Mouse (Mus musculus): ENCODE data around the gene Pak2. TPM values are rescaled to one million over a fixed set of nuclear protein-coding genes. Genes with fewer than 3 reads are reported as not detected.

Gene Pak2
- 22.0 and 22.5 TPM in 2 replicates for polyA plus RNA-seq (2012; rRNA removed)

GRCm38 (mm10) chr16:32078991-32079511 is at the start of gene Pak2:
Gene Pak2 (minus strand): TSS chr16:32079342.
- H3K4me3 ChIP-seq (replicated peaks; ENCODE audit: insufficient read depth, low read depth, low read length): peak within 1 kb of the TSS; percentile 92
- TF ChIP-seq POLR2A (IDR thresholded peaks at IDR 0.05; ENCODE audit: borderline replicate concordance, insufficient read depth, low read length): peak; percentile 69; the same call in 1 of the 2 replicates
- TF ChIP-seq CTCF (IDR thresholded peaks at IDR 0.05; ENCODE audit: borderline replicate concordance, insufficient read depth, low read depth, low read length): no peak
- WGBS: under 1% methylated on average over 38 of the region's 60 CpGs
- H3K27me3 ChIP-seq (ENCODE audit: control insufficient read depth, insufficient read depth, low read length): no peaks in the 10 kb centered on the region
- H3K4me1 ChIP-seq (ENCODE audit: control insufficient read depth, insufficient read depth, low read length): peaks cover 3% of the 10 kb centered on the region; the same call in 1 of the 2 replicates
- H3K27ac ChIP-seq (ENCODE audit: insufficient read depth, low read length): peak within 1 kb of the TSS; percentile 93
- DNase-seq: peak; percentile 87

- Histone ChIP-seq H3K27me3 (ENCODE audit: control insufficient read depth, insufficient read depth, low read length) (no peaks in the 10 kb centered on the region), H3K4me3 (replicated peaks; ENCODE audit: insufficient read depth, low read depth, low read length) (no peak overlapping the region), H3K27ac (ENCODE audit: insufficient read depth, low read length) (no peak overlapping the region), H3K4me1 (ENCODE audit: control insufficient read depth, insufficient read depth, low read length) (no peaks in the 10 kb centered on the region)
- WGBS: 85% methylated on average over 4 of the region's 4 CpGs
- TF ChIP-seq POLR2A (IDR thresholded peaks at IDR 0.05; ENCODE audit: borderline replicate concordance, insufficient read depth, low read length): no peak
- no peak for TF ChIP-seq CTCF (IDR thresholded peaks at IDR 0.05; ENCODE audit: borderline replicate concordance, insufficient read depth, low read depth, low read length)
- DNase-seq: no peak
These were observed 47.9 kb upstream of the Pak2 start for GRCm38 (mm10) chr16:32127046-32127445.

- H3K4me1 ChIP-seq (ENCODE audit: control insufficient read depth, insufficient read depth, low read length): no peaks in the 10 kb centered on the region
- WGBS: 89% methylated on average over 3 of the region's 3 CpGs
- TF ChIP-seq CTCF (IDR thresholded peaks at IDR 0.05; ENCODE audit: borderline replicate concordance, insufficient read depth, low read depth, low read length): no peak
- TF ChIP-seq POLR2A (IDR thresholded peaks at IDR 0.05; ENCODE audit: borderline replicate concordance, insufficient read depth, low read length): no peak
- no peak overlapping the region for H3K27ac ChIP-seq (ENCODE audit: insufficient read depth, low read length)
- H3K4me3 ChIP-seq (replicated peaks; ENCODE audit: insufficient read depth, low read depth, low read length): no peak overlapping the region
- no peaks in the 10 kb centered on the region for H3K27me3 ChIP-seq (ENCODE audit: control insufficient read depth, insufficient read depth, low read length)
- DNase-seq: no peak
These were observed 46.2 kb upstream of the Pak2 start for GRCm38 (mm10) chr16:32125364-32125763.

GRCm38 (mm10) chr16:32124444-32125335 is 45.5 kb upstream of the Pak2 start:
- TF ChIP-seq CTCF (IDR thresholded peaks at IDR 0.05; ENCODE audit: borderline replicate concordance, insufficient read depth, low read depth, low read length): no peak
- TF ChIP-seq POLR2A (IDR thresholded peaks at IDR 0.05; ENCODE audit: borderline replicate concordance, insufficient read depth, low read length): no peak
- WGBS: 68% methylated on average over 17 of the region's 17 CpGs
- H3K4me1 ChIP-seq (ENCODE audit: control insufficient read depth, insufficient read depth, low read length): no peaks in the 10 kb centered on the region
- H3K27ac ChIP-seq (ENCODE audit: insufficient read depth, low read length): no peak overlapping the region
- no peak overlapping the region for H3K4me3 ChIP-seq (replicated peaks; ENCODE audit: insufficient read depth, low read depth, low read length)
- no peak for DNase-seq
- H3K27me3 ChIP-seq (ENCODE audit: control insufficient read depth, insufficient read depth, low read length): no peaks in the 10 kb centered on the region

- no peak overlapping the region for H3K27ac ChIP-seq (ENCODE audit: insufficient read depth, low read length)
- WGBS: 92% methylated on average over 7 of the region's 7 CpGs
- H3K27me3 ChIP-seq (ENCODE audit: control insufficient read depth, insufficient read depth, low read length): no peaks in the 10 kb centered on the region
- H3K4me3 ChIP-seq (replicated peaks; ENCODE audit: insufficient read depth, low read depth, low read length): no peak overlapping the region
- no peak for DNase-seq
- no peaks in the 10 kb centered on the region for H3K4me1 ChIP-seq (ENCODE audit: control insufficient read depth, insufficient read depth, low read length)
- TF ChIP-seq POLR2A (IDR thresholded peaks at IDR 0.05; ENCODE audit: borderline replicate concordance, insufficient read depth, low read length) (no peak), CTCF (IDR thresholded peaks at IDR 0.05; ENCODE audit: borderline replicate concordance, insufficient read depth, low read depth, low read length) (no peak)
These were observed 44.9 kb upstream of the Pak2 start for GRCm38 (mm10) chr16:32124020-32124419.

GRCm38 (mm10) chr16:32120454-32120853 is 41.3 kb upstream of the Pak2 start:
- Histone ChIP-seq H3K4me3 (replicated peaks; ENCODE audit: insufficient read depth, low read depth, low read length) (no peak overlapping the region), H3K4me1 (ENCODE audit: control insufficient read depth, insufficient read depth, low read length) (no peaks in the 10 kb centered on the region), H3K27ac (ENCODE audit: insufficient read depth, low read length) (no peak overlapping the region), H3K27me3 (ENCODE audit: control insufficient read depth, insufficient read depth, low read length) (no peaks in the 10 kb centered on the region)
- no peak for DNase-seq
- WGBS: 84% methylated on average over 3 of the region's 3 CpGs
- no peak for TF ChIP-seq POLR2A (IDR thresholded peaks at IDR 0.05; ENCODE audit: borderline replicate concordance, insufficient read depth, low read length)
- TF ChIP-seq CTCF (IDR thresholded peaks at IDR 0.05; ENCODE audit: borderline replicate concordance, insufficient read depth, low read depth, low read length): no peak

- H3K27me3 ChIP-seq (ENCODE audit: control insufficient read depth, insufficient read depth, low read length): no peaks in the 10 kb centered on the region
- no peaks in the 10 kb centered on the region for H3K4me1 ChIP-seq (ENCODE audit: control insufficient read depth, insufficient read depth, low read length)
- 66% methylated on average over 5 of the region's 5 CpGs for WGBS
- no peak for DNase-seq
- TF ChIP-seq POLR2A (IDR thresholded peaks at IDR 0.05; ENCODE audit: borderline replicate concordance, insufficient read depth, low read length) (no peak), CTCF (IDR thresholded peaks at IDR 0.05; ENCODE audit: borderline replicate concordance, insufficient read depth, low read depth, low read length) (no peak)
- H3K4me3 ChIP-seq (replicated peaks; ENCODE audit: insufficient read depth, low read depth, low read length): no peak overlapping the region
- no peak overlapping the region for H3K27ac ChIP-seq (ENCODE audit: insufficient read depth, low read length)
These were observed 37.0 kb upstream of the Pak2 start for GRCm38 (mm10) chr16:32116186-32116585.

- TF ChIP-seq CTCF (IDR thresholded peaks at IDR 0.05; ENCODE audit: borderline replicate concordance, insufficient read depth, low read depth, low read length) (no peak), POLR2A (IDR thresholded peaks at IDR 0.05; ENCODE audit: borderline replicate concordance, insufficient read depth, low read length) (no peak)
- no peak for DNase-seq
- Histone ChIP-seq H3K27ac (ENCODE audit: insufficient read depth, low read length) (no peak overlapping the region), H3K4me1 (ENCODE audit: control insufficient read depth, insufficient read depth, low read length) (no peaks in the 10 kb centered on the region), H3K4me3 (replicated peaks; ENCODE audit: insufficient read depth, low read depth, low read length) (no peak overlapping the region), H3K27me3 (ENCODE audit: control insufficient read depth, insufficient read depth, low read length) (no peaks in the 10 kb centered on the region)
- WGBS: 59% methylated on average over 6 of the region's 6 CpGs
These were observed 36.6 kb upstream of the Pak2 start for GRCm38 (mm10) chr16:32115781-32116180.

Data from cerebellum, adult 2 months (tissue).